Mouse (Mus musculus) G1E (cell line): Measurements from ENCODE around the gene Nop2.

Experiments used
- CTCF ChIP-seq: IDR thresholded peaks from 2 replicates; pipeline ENCODE4 v1.5.1; 2012; ENCODE audit warnings: low read depth, low read length, inconsistent platforms, mixed read lengths
- TAL1 ChIP-seq: conservative IDR thresholded peaks from 2 replicates; pipeline ENCODE4 v1.6.1; 2012; ENCODE audit warnings: low read depth, low read length, inconsistent platforms, mixed read lengths

DNA sequence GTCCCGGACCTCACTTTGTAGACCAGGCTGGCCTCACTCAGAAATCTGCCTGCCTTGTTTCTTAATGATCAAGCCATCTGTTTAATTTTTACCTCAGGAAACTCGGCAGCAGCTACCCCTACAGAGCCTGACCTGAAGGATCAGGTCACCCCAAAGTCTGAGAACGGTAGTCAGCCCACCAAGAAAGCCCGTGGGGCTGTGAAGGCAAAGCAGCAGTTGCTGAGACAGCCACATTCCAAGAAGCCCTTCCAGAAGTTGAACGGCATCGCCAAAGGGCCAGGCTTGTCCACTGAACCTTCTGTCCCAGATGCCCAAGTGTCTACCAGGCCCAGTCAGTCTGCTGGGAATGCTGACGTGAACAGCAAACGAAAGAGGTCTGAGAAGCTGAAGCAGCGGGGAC, 12.2 kb downstream of the Nop2 start:
- no peak for TF ChIP-seq CTCF
- no peak for TF ChIP-seq TAL1
